In the genomic region with DNA sequence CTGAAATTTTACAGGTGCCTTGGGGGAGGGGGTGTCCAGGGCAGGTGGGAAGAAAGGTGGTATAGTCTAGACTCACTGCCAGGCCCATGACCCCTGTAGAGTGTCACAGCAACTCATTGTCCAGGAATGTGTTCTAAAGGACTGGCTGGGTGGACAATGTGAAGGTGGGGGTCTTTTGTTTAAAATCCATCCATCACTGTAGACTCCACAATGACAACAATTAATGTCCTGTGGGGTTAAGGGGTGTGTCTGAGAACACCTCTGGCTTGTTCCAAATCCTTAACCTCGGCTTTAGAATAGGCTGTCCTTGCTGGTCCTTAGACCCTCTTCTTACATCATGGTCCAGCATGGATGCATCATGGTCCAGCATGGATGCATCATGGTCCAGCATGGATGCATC, we compare ENCODE assay signal across 25 mouse cellular contexts.
"Had no signal": no experiment of that assay in that cellular context is flagged by ENCODE, and none has a peak within 500 bp of the region (broad histone marks: within the 10 kb centered on the region; RNA-seq: fewer than 3 reads in every experiment).

No protein-coding gene starts in this region.

- H3K27me3 ChIP-seq: hindbrain, embryonic 13.5 days; hindbrain, embryonic 15.5 days had no signal

- H3K27ac ChIP-seq: gastrocnemius, adult 2 months; heart, embryonic 10.5 days; hindbrain, embryonic 13.5 days; hindbrain, embryonic 15.5 days; hindbrain, postnatal 0 days; kidney, embryonic 15.5 days; kidney, postnatal 0 days; limb, embryonic 13.5 days; limb, embryonic 15.5 days; liver, embryonic 12.5 days; liver, embryonic 14.5 days had no signal

- H3K4me3 ChIP-seq: gastrocnemius, adult 2 months; heart, embryonic 10.5 days; heart, embryonic 12.5 days; hindbrain, embryonic 13.5 days; hindbrain, embryonic 15.5 days; kidney, embryonic 15.5 days; limb, embryonic 13.5 days; limb, embryonic 15.5 days; liver, embryonic 12.5 days had no signal

- DNase-seq: gastrocnemius, postnatal 10 days; gastrocnemius, postnatal 25 days; heart, adult 18-20 months; heart, postnatal 10 days; heart, postnatal 36 days; kidney, adult 11 months; kidney, adult 2 months; kidney, adult 9 months; kidney, postnatal 14 days; kidney, postnatal 36 days; layer of hippocampus, adult 9-11 months; layer of hippocampus, postnatal 36 days had no signal

- H3K9me3 ChIP-seq: heart, embryonic 10.5 days; heart, embryonic 12.5 days; hindbrain, embryonic 13.5 days; hindbrain, embryonic 15.5 days; limb, embryonic 13.5 days; limb, embryonic 15.5 days; liver, embryonic 12.5 days had no signal

- H3K36me3 ChIP-seq: heart, embryonic 10.5 days; heart, embryonic 12.5 days; hindbrain, embryonic 15.5 days; kidney, embryonic 15.5 days; limb, embryonic 13.5 days; limb, embryonic 15.5 days; liver, embryonic 12.5 days had no signal

- H3K4me2 ChIP-seq: heart, embryonic 12.5 days; hindbrain, embryonic 13.5 days; hindbrain, embryonic 15.5 days; kidney, embryonic 15.5 days; limb, embryonic 13.5 days; limb, embryonic 15.5 days; liver, embryonic 12.5 days had no signal

- H3K4me1 ChIP-seq: liver, embryonic 12.5 days had no signal

- ATAC-seq: hindbrain, postnatal 0 days; intestine, embryonic 16.5 days; liver, embryonic 12.5 days had no signal

- H3K9ac ChIP-seq: heart, embryonic 12.5 days; hindbrain, embryonic 13.5 days; hindbrain, embryonic 15.5 days; kidney, embryonic 15.5 days; limb, embryonic 13.5 days; limb, embryonic 15.5 days; liver, embryonic 12.5 days; liver, embryonic 14.5 days had no signal
